Mouse (Mus musculus): ENCODE measurements at regions not wholly inside any gene's neighbourhood (a gene's known extent, or its start where the extent isn't known, plus 50 kb on each side); places are given as distances from the start of the nearest gene placed in this dataset.

- TF ChIP-seq POLR2A (IDR thresholded peaks at IDR 0.05; ENCODE audit: insufficient read depth, low read length) (no peak), EP300 (IDR thresholded peaks at IDR 0.05; ENCODE audit: insufficient read depth, low read depth, low read length) (no peak), CTCF (IDR thresholded peaks at IDR 0.05; ENCODE audit: low read depth, low read length) (no peak)
Measured at GRCm38 (mm10) chrX:11086257-11087072, 212.6 kb upstream of the H2al1a start.
